Mouse (Mus musculus): Measurements from ENCODE around the gene Gm17334. TPM values are rescaled to one million over a fixed set of nuclear protein-coding genes. Genes with fewer than 3 reads are reported as not detected.
"Not testable (repeated sequence)": the region's sequence is repeated elsewhere in the genome, so short reads cannot be mapped to it uniquely, and the experiment has no call there.

Gm17334 gene
- total RNA-seq, 2 experiments from 2014 or later, result 0.99 to 1.9 TPM

- DNase-seq (ENCODE audit: low spot score in 2 of 2), result no peak
These were observed 451 bp downstream of the Gm17334 start for GRCm38 (mm10) chr11:53772536-53772935.

DNA sequence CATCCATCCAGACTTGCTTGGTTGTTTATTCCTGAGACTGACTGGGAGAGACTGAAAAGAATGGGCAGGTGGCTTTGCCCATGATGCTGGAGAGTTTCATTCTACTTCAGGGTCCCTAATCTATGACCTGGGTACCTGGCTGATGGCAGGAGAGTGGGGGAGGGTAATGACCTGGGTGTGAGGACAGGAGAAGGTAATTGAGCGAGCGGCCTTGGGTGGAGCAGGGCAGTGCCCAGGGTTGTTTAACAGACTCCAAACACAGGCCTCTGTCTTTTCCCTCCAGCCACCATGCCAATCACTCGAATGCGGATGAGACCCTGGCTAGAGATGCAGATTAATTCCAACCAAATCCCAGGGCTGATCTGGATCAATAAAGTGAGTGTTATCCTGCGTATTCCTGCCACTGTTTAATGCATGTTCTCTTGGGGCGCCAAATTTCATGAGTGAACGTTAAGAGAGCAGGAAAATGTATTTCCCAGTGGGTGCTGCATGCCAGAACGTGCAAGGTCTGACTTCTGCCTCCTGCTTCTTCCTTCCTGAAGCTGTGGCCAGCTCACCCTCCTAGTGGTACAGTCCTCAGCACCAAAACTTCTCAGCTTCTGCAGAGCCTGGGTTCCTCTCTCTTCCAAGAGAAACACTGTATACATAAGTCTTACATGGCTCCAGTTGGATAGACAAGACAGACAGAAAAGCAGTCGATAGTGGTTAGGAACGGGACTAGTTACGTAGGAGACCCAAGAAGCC is 1.8 kb downstream of the Gm17334 start:
- DNase-seq (ENCODE audit: low spot score in 2 of 2), result no peak

DNA sequence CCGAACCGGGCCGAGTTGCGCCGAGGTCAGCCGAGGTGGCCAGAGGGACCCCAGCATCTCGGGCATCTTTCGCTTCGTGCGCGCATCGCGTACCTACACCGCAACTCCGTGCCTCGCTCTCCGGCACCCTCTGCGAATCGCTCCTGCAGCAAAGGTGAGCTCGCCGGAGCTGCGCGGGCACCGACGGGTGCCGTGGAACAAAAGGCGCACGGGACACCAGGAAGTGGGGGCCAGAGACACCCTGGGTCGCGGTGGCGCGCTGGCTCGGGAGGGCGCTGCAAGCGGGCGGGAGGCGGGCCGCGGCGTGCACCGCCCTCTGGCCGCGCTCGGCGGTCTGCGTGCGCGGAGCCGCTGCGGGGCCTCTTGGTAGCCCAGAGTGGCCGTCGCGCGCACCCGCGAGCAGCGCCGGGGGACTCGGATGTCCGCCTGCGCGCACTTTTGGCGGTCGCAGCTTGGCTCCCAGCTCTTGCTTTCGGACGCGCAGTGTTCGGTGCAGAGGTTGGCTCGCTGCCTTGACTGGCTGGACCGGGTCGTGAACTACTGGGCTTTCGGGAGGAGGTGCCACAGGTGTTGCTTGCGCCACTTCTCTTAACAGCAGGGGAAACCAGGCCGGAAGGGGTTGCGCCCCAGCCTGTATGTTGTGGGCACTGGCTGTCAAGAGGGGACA is 2.7 kb downstream of the Gm17334 start:
- peak; percentile 53 to 58 for DNase-seq (ENCODE audit: low spot score in 2 of 2)

- DNase-seq (ENCODE audit: low spot score in 2 of 2), result peak; percentile 79 to 87
These were observed 3.2 kb downstream of the Gm17334 start, which contains the start of gene Irf1 for GRCm38 (mm10) chr11:53769760-53770124. Irf1 (plus strand) TSS chr11:53770014.

- no peak for DNase-seq (ENCODE audit: low spot score in 2 of 2)
These were observed 3.8 kb downstream of the Gm17334 start for GRCm38 (mm10) chr11:53769185-53769576.

DNA sequence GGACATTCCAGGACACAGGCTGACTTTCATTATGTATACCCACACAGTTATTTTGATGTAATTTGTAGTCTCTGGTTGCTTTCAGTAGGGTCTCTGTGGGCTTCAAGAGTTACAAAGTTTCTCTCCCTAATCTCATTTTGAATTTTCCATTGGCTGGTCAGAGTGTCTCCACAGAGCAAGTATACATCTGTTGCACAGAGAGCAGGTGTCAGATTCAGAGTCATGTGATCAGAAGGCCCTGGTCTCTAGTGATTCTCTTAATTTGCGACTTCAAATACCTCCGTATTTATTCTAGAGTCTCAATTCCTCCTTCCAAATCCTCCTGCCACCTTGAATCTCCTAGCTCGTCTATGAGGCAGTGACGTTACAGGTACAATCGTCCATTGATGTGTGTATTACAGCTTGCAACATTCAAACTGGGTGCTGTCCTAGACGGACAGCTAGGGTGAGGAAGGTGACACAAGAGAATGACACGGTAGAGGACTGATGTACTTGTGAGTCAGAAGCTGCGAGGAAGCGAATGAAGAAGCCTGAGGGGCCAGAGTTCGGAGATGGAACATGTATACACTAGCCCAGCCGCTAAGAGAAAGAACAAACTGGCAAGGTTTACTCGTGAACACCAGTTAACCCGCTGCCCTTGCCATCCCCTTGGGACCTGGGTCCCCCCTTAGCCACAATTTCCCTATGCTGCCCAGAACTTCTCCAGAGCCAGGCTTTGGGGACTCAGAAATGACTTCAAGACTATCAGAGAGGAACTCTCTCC is 4.4 kb downstream of the Gm17334 start:
- no peak for DNase-seq (ENCODE audit: low spot score in 2 of 2)

GRCm38 (mm10) chr11:53764581-53764980 is 8.4 kb downstream of the Gm17334 start:
- no peak for DNase-seq (ENCODE audit: low spot score in 2 of 2)

GRCm38 (mm10) chr11:53763496-53764140 is 9.4 kb downstream of the Gm17334 start:
- peak; percentile 59 to 80 for DNase-seq (ENCODE audit: low spot score in 2 of 2)

DNA sequence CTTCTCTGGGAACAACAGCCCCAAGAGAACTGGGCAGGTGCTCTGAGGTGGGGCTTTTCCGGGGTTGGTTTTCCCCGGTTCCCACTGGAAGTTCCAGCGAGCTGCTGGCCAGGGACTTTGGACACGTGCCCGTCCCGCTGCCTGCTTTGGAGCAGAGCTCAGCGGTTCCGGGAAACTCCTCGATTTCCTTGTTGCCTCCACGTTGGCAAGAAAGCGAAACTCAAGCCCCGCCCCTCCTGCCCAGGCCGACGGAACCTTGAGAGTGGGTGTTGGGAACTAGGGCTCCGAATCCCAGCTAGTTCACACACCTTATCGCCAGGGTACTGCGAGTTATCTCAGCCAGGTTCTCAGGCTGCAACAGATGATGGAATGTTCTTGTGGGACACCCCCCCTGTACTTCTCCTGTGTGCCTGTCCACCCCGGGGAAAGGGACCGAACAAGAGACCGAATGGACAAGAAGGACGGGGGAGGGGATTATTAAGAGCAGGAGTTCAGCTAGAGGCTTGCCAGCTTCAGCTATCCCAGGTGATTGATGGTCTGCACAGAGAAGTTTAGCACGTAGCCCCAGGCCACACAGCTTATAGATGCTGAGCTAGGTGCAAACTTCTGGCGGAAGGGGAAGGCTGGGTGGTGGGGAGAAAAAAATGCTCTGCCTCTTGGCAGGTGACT is 10.0 kb downstream of the Gm17334 start:
- peak in 1 of 2 experiments; percentile 29 for DNase-seq (ENCODE audit: low spot score in 2 of 2)

DNA sequence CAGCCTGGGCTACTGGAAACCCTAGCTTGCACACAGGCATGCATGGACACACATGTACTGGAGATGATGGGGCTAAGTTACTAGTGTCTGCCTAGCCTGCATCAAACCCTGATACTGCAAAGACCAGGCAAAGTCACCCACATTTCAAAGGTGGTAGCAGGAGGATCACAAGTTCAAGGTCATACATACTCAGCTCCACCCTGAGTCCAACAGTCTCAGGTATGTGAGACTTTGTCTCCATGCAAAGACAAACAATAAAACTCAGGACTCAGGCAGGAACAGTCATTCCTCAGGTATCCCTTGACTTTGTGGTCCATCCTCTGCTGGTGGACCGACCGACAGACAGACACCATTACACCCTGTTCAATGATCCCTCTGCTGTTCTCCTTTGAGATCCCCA is 10.6 kb downstream of the Gm17334 start:
- no peak for DNase-seq (ENCODE audit: low spot score in 2 of 2)

DNA sequence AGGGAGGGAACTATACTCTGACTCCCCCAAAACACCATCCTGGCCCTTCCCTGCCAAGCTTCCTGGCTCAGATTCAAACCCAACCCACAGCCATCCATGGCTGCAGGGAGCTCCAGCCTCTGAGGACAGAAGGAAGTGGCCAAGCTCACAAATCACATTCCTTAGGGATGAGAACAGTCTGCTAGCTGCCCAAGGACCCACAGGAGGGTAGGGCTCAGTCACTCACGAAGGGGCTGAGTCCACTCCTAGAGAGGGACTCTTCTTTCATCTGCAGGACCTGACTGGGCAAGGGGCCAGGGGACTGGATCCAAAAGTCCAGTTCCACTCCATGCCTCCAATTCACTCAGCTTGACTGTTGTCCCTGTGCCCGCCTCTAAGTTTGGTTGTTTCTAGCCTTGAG is 11.2 kb downstream of the Gm17334 start:
- DNase-seq (ENCODE audit: low spot score in 2 of 2), result no peak

DNA sequence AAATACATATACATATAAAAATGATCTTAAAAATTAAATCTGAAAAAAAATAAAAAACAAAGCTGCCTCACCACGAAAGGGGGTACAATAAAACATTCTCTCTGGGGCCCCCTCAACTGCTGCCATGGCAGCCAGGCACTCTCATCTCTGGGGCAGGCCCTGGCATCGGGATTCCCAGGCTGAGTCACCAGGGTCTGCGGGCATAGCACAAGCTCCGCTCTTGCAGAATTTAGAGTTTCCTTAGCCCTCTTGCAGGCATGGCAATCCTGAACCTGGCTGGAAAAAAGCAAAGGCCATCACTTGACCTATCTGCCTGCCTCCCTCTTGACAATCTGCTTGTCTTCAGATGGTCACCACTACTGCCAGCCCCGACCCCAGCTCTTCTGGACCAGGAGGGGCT is 11.7 kb downstream of the Gm17334 start:
- DNase-seq (ENCODE audit: low spot score in 2 of 2), result no peak

- no peak for DNase-seq (ENCODE audit: low spot score in 2 of 2)
These were observed 13.2 kb downstream of the Gm17334 start for GRCm38 (mm10) chr11:53759545-53760406.

GRCm38 (mm10) chr11:53758791-53759351 is 14.1 kb downstream of the Gm17334 start:
- no peak for DNase-seq (ENCODE audit: low spot score in 2 of 2)

- DNase-seq (ENCODE audit: low spot score in 2 of 2), result not testable (repeated sequence)
These were observed 15.0 kb downstream of the Gm17334 start for GRCm38 (mm10) chr11:53758033-53758432.

DNA sequence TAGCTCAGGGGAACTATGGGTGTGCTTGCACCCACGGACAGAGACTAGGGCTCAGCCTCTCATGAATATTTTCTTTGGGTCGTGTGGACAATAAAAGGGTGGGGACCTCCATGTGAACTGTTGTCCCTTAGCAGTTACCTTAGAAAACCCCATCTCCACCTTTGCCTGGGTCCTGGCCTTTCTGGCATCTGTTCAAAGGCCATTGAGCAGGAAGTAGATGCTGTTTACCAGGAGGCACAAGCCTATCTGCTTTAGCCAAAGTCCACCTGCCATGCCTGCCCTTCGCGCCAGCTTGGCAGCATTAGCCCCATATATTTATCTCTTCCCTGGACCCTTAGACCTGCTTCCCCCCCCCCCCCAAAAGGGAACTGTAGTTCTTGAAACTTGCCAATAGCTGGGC is 15.4 kb downstream of the Gm17334 start:
- no peak for DNase-seq (ENCODE audit: low spot score in 2 of 2)

DNA sequence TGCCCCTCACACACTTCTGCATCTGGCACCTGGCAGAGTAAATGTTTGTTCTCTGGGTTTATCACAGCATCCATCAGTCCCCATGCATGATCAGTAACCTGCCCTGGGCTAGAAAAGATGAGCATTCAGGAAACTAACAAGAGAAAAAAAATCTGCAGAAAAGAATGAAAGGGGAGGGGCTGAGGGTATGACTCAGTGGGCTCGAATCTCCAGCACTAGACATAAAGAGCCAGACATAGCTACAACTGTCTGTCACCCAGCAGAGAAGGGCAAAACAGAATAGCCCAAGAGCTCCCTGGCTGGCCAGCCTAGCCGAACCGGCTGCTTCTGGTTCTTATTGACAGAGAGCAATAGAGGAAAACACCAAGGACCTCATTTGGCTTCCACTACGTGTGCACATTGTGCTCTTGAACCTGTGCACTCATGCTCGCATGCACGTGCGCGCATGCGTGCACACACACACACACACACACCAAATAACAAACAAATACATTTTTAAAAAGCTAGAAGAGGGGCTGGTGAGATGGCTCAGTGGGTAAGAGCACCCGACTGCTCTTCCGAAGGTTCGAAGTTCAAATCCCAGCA is 17.9 kb downstream of the Gm17334 start:
- DNase-seq (ENCODE audit: low spot score in 2 of 2), result no peak

- no peak for DNase-seq (ENCODE audit: low spot score in 2 of 2)
These were observed 23.2 kb downstream of the Gm17334 start for GRCm38 (mm10) chr11:53749716-53750352.

GRCm38 (mm10) chr11:53749306-53749705 is 23.7 kb downstream of the Gm17334 start:
- DNase-seq (ENCODE audit: low spot score in 2 of 2), result no peak
